Mouse (Mus musculus) MEL (cell line): Measurements from ENCODE around the gene Gpr34. TPM values are rescaled to one million over a fixed set of nuclear protein-coding genes. Genes with fewer than 3 reads are reported as not detected.

Source experiments
- DNase-seq: peaks from one replicate; pipeline ENCODE4 v3.0.0; 2011; ENCODE audit warnings: low read depth, low spot score
- H3K27ac ChIP-seq: 2 replicates; pipeline ENCODE4 v1.5.1; 2012; ENCODE audit warnings: low read depth, mild to moderate bottlenecking, control low read depth, low read length, moderate library complexity; ENCODE audit not compliant: control insufficient read depth
- H3K27me3 ChIP-seq, 2 experiments: fragments of 150-350 bp in 1 of 2; sonication (generic) in 1 of 2; 2 replicates each; pipeline ENCODE4 v1.6.1; 2012; ENCODE audit warnings: low read length in 2 of 2, mild to moderate bottlenecking in 2 of 2, improper control_type of control experiment in 1 of 2, moderate library complexity in 1 of 2; ENCODE audit not compliant: insufficient read depth in 2 of 2, control insufficient read depth in 1 of 2
- H3K36me3 ChIP-seq, 2 experiments: 2 replicates each; pipeline ENCODE4 v1.6.1; 2012 to 2014; ENCODE audit warnings: low read length in 2 of 2, improper control_type of control experiment in 1 of 2, inconsistent platforms in 1 of 2, mild to moderate bottlenecking in 1 of 2; ENCODE audit not compliant: insufficient read depth in 2 of 2, control insufficient read depth in 1 of 2
- H3K4me1 ChIP-seq, 2 experiments: fragments of 150-350 bp in 1 of 2; sonication (generic) in 1 of 2; 2 replicates each; pipeline ENCODE4 v1.6.1; 2012; ENCODE audit warnings: low read length in 2 of 2, improper control_type of control experiment in 1 of 2, mild to moderate bottlenecking in 1 of 2; ENCODE audit not compliant: insufficient read depth in 2 of 2, control insufficient read depth in 1 of 2
- H3K4me3 ChIP-seq, 2 experiments: fragments of 150-350 bp in 1 of 2; sonication (generic) in 1 of 2; 2 replicates each; pipeline ENCODE4 v1.5.1; 2012; ENCODE audit warnings: low read depth in 2 of 2, low read length in 2 of 2, mild to moderate bottlenecking in 2 of 2, moderate library complexity in 2 of 2, control low read depth in 1 of 2, improper control_type of control experiment in 1 of 2; ENCODE audit not compliant: control insufficient read depth in 1 of 2, insufficient read depth in 1 of 2
- H3K79me2 ChIP-seq: 2 replicates; pipeline ENCODE4 v1.6.1; 2012; ENCODE audit warnings: mild to moderate bottlenecking, low read length, moderate library complexity; ENCODE audit not compliant: control insufficient read depth, poor library complexity, insufficient read depth
- H3K9ac ChIP-seq: 2 replicates; pipeline ENCODE4 v1.6.1; 2012; ENCODE audit warnings: low read depth, mild to moderate bottlenecking, control low read depth, low read length, moderate library complexity; ENCODE audit not compliant: control insufficient read depth, poor library complexity, severe bottlenecking
- H3K9me3 ChIP-seq: fragments of 150-350 bp; sonication (generic); replicated peaks from 2 replicates; pipeline ENCODE4 v1.6.1; 2012; ENCODE audit warnings: mild to moderate bottlenecking, low read length, improper control_type of control experiment, moderate library complexity; ENCODE audit not compliant: insufficient read depth
- BHLHE40 ChIP-seq: IDR thresholded peaks from 2 replicates; pipeline ENCODE4 v1.6.1; 2012; ENCODE audit warnings: low read depth, mild to moderate bottlenecking, inconsistent platforms, low read length, improper control_type of control experiment, borderline replicate concordance
- CHD1 ChIP-seq: IDR thresholded peaks from 2 replicates; pipeline ENCODE4 v1.6.1; 2012; ENCODE audit warnings: low read depth, mild to moderate bottlenecking, inconsistent platforms, low read length, improper control_type of control experiment
- CHD2 ChIP-seq: IDR thresholded peaks from 2 replicates; pipeline ENCODE4 v1.6.1; 2011; ENCODE audit warnings: low read length, improper control_type of control experiment
- CTCF ChIP-seq, 3 experiments: IDR thresholded peaks in 2 of 3; conservative IDR thresholded peaks in 1 of 3; 2 replicates each; pipeline ENCODE4 v1.5.1; 2011 to 2012; ENCODE audit warnings: low read length in 3 of 3, low read depth in 2 of 3, mild to moderate bottlenecking in 2 of 3, improper control_type of control experiment in 1 of 3, inconsistent platforms in 1 of 3, mixed read lengths in 1 of 3, moderate library complexity in 1 of 3; ENCODE audit not compliant: control insufficient read depth in 1 of 3, insufficient read depth in 1 of 3, poor library complexity in 1 of 3, severe bottlenecking in 1 of 3
- E2F4 ChIP-seq: IDR thresholded peaks from 2 replicates; pipeline ENCODE4 v1.6.1; 2011; ENCODE audit warnings: low read depth, low read length, improper control_type of control experiment, borderline replicate concordance
- EP300 ChIP-seq, 2 experiments: IDR thresholded peaks; 2 replicates each; pipeline ENCODE4 v1.6.1; 2011; ENCODE audit warnings: improper control_type of control experiment in 2 of 2, low read length in 2 of 2, low read depth in 1 of 2, mild to moderate bottlenecking in 1 of 2
- ETS1 ChIP-seq: IDR thresholded peaks from 2 replicates; pipeline ENCODE4 v1.6.1; 2012; ENCODE audit warnings: low read depth, mild to moderate bottlenecking, inconsistent platforms, low read length, improper control_type of control experiment, moderate library complexity
- GABPA ChIP-seq: IDR thresholded peaks from 2 replicates; pipeline ENCODE4 v1.6.1; 2012; ENCODE audit warnings: low read depth, mild to moderate bottlenecking, inconsistent platforms, low read length, improper control_type of control experiment, moderate library complexity
- GATA1 ChIP-seq: IDR thresholded peaks from 2 replicates; pipeline ENCODE4 v1.6.1; 2011; ENCODE audit warnings: low read depth, low read length, improper control_type of control experiment
- JUND ChIP-seq: IDR thresholded peaks from 2 replicates; pipeline ENCODE4 v1.6.1; 2011; ENCODE audit warnings: low read depth, mild to moderate bottlenecking, improper control_type of control experiment, low read length
- MAX ChIP-seq: IDR thresholded peaks from 2 replicates; pipeline ENCODE4 v1.6.1; 2011; ENCODE audit warnings: low read length, improper control_type of control experiment
- MEF2A ChIP-seq: IDR thresholded peaks from 2 replicates; pipeline ENCODE4 v1.6.1; 2014; ENCODE audit warnings: low read depth, mild to moderate bottlenecking, inconsistent platforms, low read length, improper control_type of control experiment; ENCODE audit not compliant: poor library complexity, insufficient replicate concordance, severe bottlenecking; ENCODE audit errors: extremely low read depth
- MXI1 ChIP-seq: IDR thresholded peaks from 2 replicates; pipeline ENCODE4 v1.6.1; 2011; ENCODE audit warnings: mild to moderate bottlenecking, low read depth, low read length, improper control_type of control experiment
- MYC ChIP-seq: IDR thresholded peaks from 2 replicates; pipeline ENCODE4 v1.6.1; 2011; ENCODE audit warnings: low read depth, mild to moderate bottlenecking, low read length, improper control_type of control experiment, moderate library complexity
- POLR2A ChIP-seq, 2 experiments: IDR thresholded peaks; 2 replicates each; pipeline ENCODE4 v1.6.1; 2011 to 2012; ENCODE audit warnings: low read length in 2 of 2, mild to moderate bottlenecking in 2 of 2, control low read depth in 1 of 2, improper control_type of control experiment in 1 of 2, low read depth in 1 of 2, moderate library complexity in 1 of 2; ENCODE audit not compliant: control insufficient read depth in 1 of 2, insufficient read depth in 1 of 2, poor library complexity in 1 of 2
- POLR2AphosphoS2 ChIP-seq: IDR thresholded peaks from 2 replicates; pipeline ENCODE4 v1.6.1; 2011; ENCODE audit warnings: low read length, improper control_type of control experiment
- POLR2AphosphoS5 ChIP-seq: IDR thresholded peaks from 2 replicates; pipeline ENCODE4 v1.6.1; 2012; ENCODE audit warnings: low read depth, borderline replicate concordance, mild to moderate bottlenecking, inconsistent platforms, low read length, moderate library complexity, mixed read lengths
- RAD21 ChIP-seq: IDR thresholded peaks from 2 replicates; pipeline ENCODE4 v1.6.1; 2011; ENCODE audit warnings: mild to moderate bottlenecking, low read depth, low read length, improper control_type of control experiment
- RCOR1 ChIP-seq: IDR thresholded peaks from 2 replicates; pipeline ENCODE4 v1.6.1; 2012; ENCODE audit warnings: low read depth, mild to moderate bottlenecking, inconsistent platforms, low read length, improper control_type of control experiment
- SIN3A ChIP-seq: IDR thresholded peaks from 2 replicates; pipeline ENCODE4 v1.6.1; 2012; ENCODE audit warnings: low read length, improper control_type of control experiment, inconsistent platforms
- SMC3 ChIP-seq: IDR thresholded peaks from 2 replicates; pipeline ENCODE4 v1.6.1; 2011; ENCODE audit warnings: low read depth, low read length, improper control_type of control experiment
- TAL1 ChIP-seq: IDR thresholded peaks from 2 replicates; pipeline ENCODE4 v1.6.1; 2012; ENCODE audit warnings: mild to moderate bottlenecking, inconsistent platforms, low read length, moderate library complexity, mixed read lengths
- TBP ChIP-seq: IDR thresholded peaks from 2 replicates; pipeline ENCODE4 v1.8.0; 2011; ENCODE audit warnings: low read depth, low read length, improper control_type of control experiment
- TCF12 ChIP-seq: IDR thresholded peaks from 2 replicates; pipeline ENCODE4 v1.6.1; 2014; ENCODE audit warnings: low read depth, mild to moderate bottlenecking, inconsistent platforms, low read length, improper control_type of control experiment, moderate library complexity
- UBTF ChIP-seq: IDR thresholded peaks from 2 replicates; pipeline ENCODE4 v1.6.1; 2012; ENCODE audit warnings: low read depth, mild to moderate bottlenecking, inconsistent platforms, low read length, improper control_type of control experiment, moderate library complexity, borderline replicate concordance; ENCODE audit not compliant: insufficient read depth
- USF1 ChIP-seq: IDR thresholded peaks from 2 replicates; pipeline ENCODE4 v1.6.1; 2014; ENCODE audit warnings: low read depth, mild to moderate bottlenecking, inconsistent platforms, low read length, improper control_type of control experiment, moderate library complexity
- ZMIZ1 ChIP-seq: IDR thresholded peaks from 2 replicates; pipeline ENCODE4 v1.6.1; 2012; ENCODE audit warnings: low read depth, mild to moderate bottlenecking, inconsistent platforms, low read length, improper control_type of control experiment, moderate library complexity
- ZNF384 ChIP-seq: IDR thresholded peaks from 2 replicates; pipeline ENCODE4 v1.6.1; 2012; ENCODE audit warnings: low read depth, mild to moderate bottlenecking, inconsistent platforms, low read length, improper control_type of control experiment
- polyA plus RNA-seq, 2 experiments: library from polyadenylated mRNA; stranded (reverse) in 1 of 2; unstranded in 1 of 2; fragments of >175 nt in 1 of 2; fragments of >200 nt in 1 of 2; gene quantifications; 2 replicates each; pipeline versions ENCODE4 v1.2.1 to v1.2.4; 2012; ENCODE audit warnings: low replicate concordance in 2 of 2, low read depth in 1 of 2; ENCODE audit not compliant: insufficient read length in 2 of 2, insufficient read depth in 1 of 2, missing spikeins in 1 of 2
- total RNA-seq: library from RNA; depleted of rRNA; stranded (reverse); fragments of 300-350 nt; gene quantifications from 2 replicates; pipeline ENCODE4 v1.2.3, GENCODE M21; 2012

Gene Gpr34
- total and polyA plus RNA-seq, 3 experiments = 0.04 TPM; not detected in 2

DNA sequence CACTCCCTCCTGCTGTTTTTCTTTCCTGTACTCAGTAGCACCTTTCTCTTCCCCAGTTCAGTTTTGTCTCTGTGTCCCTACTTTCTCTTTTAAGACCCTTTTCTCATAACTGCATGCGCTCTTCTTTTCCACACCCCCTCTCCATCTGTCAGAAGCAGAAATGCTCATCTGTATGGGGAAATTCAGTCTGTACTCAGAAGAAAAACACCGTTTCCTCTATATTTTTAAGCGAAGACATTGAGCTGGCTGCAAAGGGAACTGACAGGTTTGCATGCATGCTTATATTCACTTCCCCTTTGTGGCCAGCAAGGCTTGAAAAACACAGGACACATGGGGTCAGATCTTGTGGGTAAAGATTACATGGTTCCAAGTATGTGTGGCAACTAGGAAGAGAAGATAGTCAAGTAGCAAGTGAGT, 23.1 kb downstream of the Gpr34 start:
- Histone ChIP-seq H3K36me3 (peaks cover 0 to 54% of the 10 kb centered on the region in 2 experiments; a peak in 2 of 4 replicates), H3K27ac (peak overlapping the region; percentile 89), H3K27me3 (no peaks in the 10 kb centered on the region), H3K4me1 (peaks cover 18 to 47% of the 10 kb centered on the region in 2 experiments), H3K9me3 (no peaks in the 10 kb centered on the region), H3K4me3 (peak overlapping the region; percentile 67 to 84), H3K9ac (peak overlapping the region; percentile 76), H3K79me2 (no peaks in the 10 kb centered on the region)
- peak; percentile 91 for DNase-seq
- no peak for TF ChIP-seq CTCF (IDR thresholded peaks at IDR 0.05 in 2 of 3, conservative IDR thresholded peaks at IDR 0.05 in 1 of 3; ENCODE audit: control insufficient read depth in 1 of 3, insufficient read depth in 1 of 3, low read depth in 2 of 3, low read length in 3 of 3, poor library complexity in 1 of 3, severe bottlenecking in 1 of 3)
- TF ChIP-seq USF1 = no peak
- TF ChIP-seq MXI1 = peak; percentile 95
- TF ChIP-seq RAD21 = no peak
- TF ChIP-seq CHD1 = no peak
- no peak; the same call in 1 of the 2 replicates for TF ChIP-seq BHLHE40
- no peak for TF ChIP-seq JUND
- peak; percentile 8; the same call in 1 of the 2 replicates for TF ChIP-seq ZNF384
- peak; percentile 89 for TF ChIP-seq MYC
- peak; percentile 10; the same call in 1 of the 2 replicates for TF ChIP-seq ZMIZ1
- TF ChIP-seq EP300 (IDR thresholded peaks at IDR 0.05; ENCODE audit: low read depth in 1 of 2, low read length in 2 of 2) = peak; percentile 88 to 89
- TF ChIP-seq SIN3A = peak; percentile 86
- no peak for TF ChIP-seq MEF2A
- TF ChIP-seq UBTF = no peak
- peak; percentile 71 for TF ChIP-seq GATA1
- no peak for TF ChIP-seq E2F4
- peak; percentile 90 for TF ChIP-seq ETS1
- peak; percentile 52; the same call in 1 of the 2 replicates for TF ChIP-seq TBP
- TF ChIP-seq RCOR1 = peak; percentile 75
- peak; percentile 74; the same call in 1 of the 2 replicates for TF ChIP-seq MAX
- peak in 1 of 2 experiments; percentile 31; a peak in 2 of 4 replicates for TF ChIP-seq POLR2A (IDR thresholded peaks at IDR 0.05; ENCODE audit: control insufficient read depth in 1 of 2, insufficient read depth in 1 of 2, low read depth in 1 of 2, low read length in 2 of 2, poor library complexity in 1 of 2)
- no peak for TF ChIP-seq POLR2AphosphoS2
- no peak for TF ChIP-seq GABPA
- TF ChIP-seq POLR2AphosphoS5 = no peak
- TF ChIP-seq TCF12 = peak; percentile 70
- TF ChIP-seq CHD2 = no peak
- TF ChIP-seq TAL1 = peak; percentile 78
- TF ChIP-seq SMC3 = peak; percentile 10; the same call in 1 of the 2 replicates
